Mouse (Mus musculus): Measurements from ENCODE around the gene Gpatch3. TPM values are rescaled to one million over a fixed set of nuclear protein-coding genes. Genes with fewer than 3 reads are reported as not detected.

Gene Gpatch3
- polyA plus RNA-seq, 1 experiment, result 4.5 TPM

GRCm38 (mm10) chr4:133619473-133620136 lies 45.1 kb downstream of the Gpatch3 start:
- no peak for DNase-seq (ENCODE audit: low spot score)

GRCm38 (mm10) chr4:133620668-133621067 lies 46.1 kb downstream of the Gpatch3 start:
- no peak for DNase-seq (ENCODE audit: low spot score)

GRCm38 (mm10) chr4:133622161-133622695 lies 47.7 kb downstream of the Gpatch3 start:
- DNase-seq (ENCODE audit: low spot score), result no peak

- DNase-seq (ENCODE audit: low spot score), result no peak
These were observed 50.3 kb downstream of the Gpatch3 start for GRCm38 (mm10) chr4:133624830-133625229.

- DNase-seq (ENCODE audit: low spot score), result no peak
These were observed 51.1 kb downstream of the Gpatch3 start for GRCm38 (mm10) chr4:133625621-133626071.

- no peak for DNase-seq (ENCODE audit: low spot score)
These were observed 51.7 kb downstream of the Gpatch3 start for GRCm38 (mm10) chr4:133626221-133626620.

GRCm38 (mm10) chr4:133626621-133627020 lies 52.1 kb downstream of the Gpatch3 start:
- DNase-seq (ENCODE audit: low spot score), result no peak

- DNase-seq (ENCODE audit: low spot score), result no peak
These were observed 52.5 kb downstream of the Gpatch3 start for GRCm38 (mm10) chr4:133627039-133627438.

- DNase-seq (ENCODE audit: low spot score), result no peak
These were observed 54.0 kb downstream of the Gpatch3 start for GRCm38 (mm10) chr4:133628517-133628916.

- DNase-seq (ENCODE audit: low spot score), result no peak
These were observed 54.6 kb downstream of the Gpatch3 start for GRCm38 (mm10) chr4:133629191-133629590.

- no peak for DNase-seq (ENCODE audit: low spot score)
These were observed 55.9 kb downstream of the Gpatch3 start for GRCm38 (mm10) chr4:133630326-133630920.

- DNase-seq (ENCODE audit: low spot score), result no peak
These were observed 56.7 kb downstream of the Gpatch3 start for GRCm38 (mm10) chr4:133631071-133631768.

GRCm38 (mm10) chr4:133631769-133632411 lies 57.3 kb downstream of the Gpatch3 start:
- DNase-seq (ENCODE audit: low spot score), result no peak

GRCm38 (mm10) chr4:133632483-133633327 lies 58.2 kb downstream of the Gpatch3 start:
- DNase-seq (ENCODE audit: low spot score), result peak; percentile 54

GRCm38 (mm10) chr4:133633332-133634042 lies 58.9 kb downstream of the Gpatch3 start:
- peak; percentile 88 for DNase-seq (ENCODE audit: low spot score)

Other genes with a start within 250 kb of the Gpatch3 start
- gene Wdtc1, start 221.3 kb upstream of the Gpatch3 start, polyA plus RNA-seq (2012; rRNA removed), result 24.7 and 35.5 TPM in 2 replicates
- gene Slc9a1, start 205.0 kb upstream of the Gpatch3 start, polyA plus RNA-seq (2012; rRNA removed), result 30.7 and 43.4 TPM in 2 replicates
- gene Tent5b, start 94.6 kb upstream of the Gpatch3 start, polyA plus RNA-seq (2012; rRNA removed), result 26.0 and 32.2 TPM in 2 replicates
- gene Trnp1, start 76.2 kb upstream of the Gpatch3 start, polyA plus RNA-seq (2012; rRNA removed), result 25.1 and 49.7 TPM in 2 replicates
- gene Kdf1, start 55.8 kb upstream of the Gpatch3 start, polyA plus RNA-seq (2012; rRNA removed), result 7.6 and 10.0 TPM in 2 replicates
- 107 and 117 TPM in 2 replicates for gene Nudc, start 28.7 kb upstream of the Gpatch3 start, polyA plus RNA-seq (2012; rRNA removed)
- not detected in 2 replicates for gene Nr0b2, start 21.4 kb upstream of the Gpatch3 start, polyA plus RNA-seq (2012; rRNA removed)
- 20.5 and 25.2 TPM in 2 replicates for gene Gpn2, start 9.6 kb downstream of the Gpatch3 start, polyA plus RNA-seq (2012; rRNA removed)
- gene Sfn, start 27.4 kb downstream of the Gpatch3 start, polyA plus RNA-seq (2012; rRNA removed), result 218 and 326 TPM in 2 replicates
- 17.8 and 19.7 TPM in 2 replicates for gene Zdhhc18, start 75.4 kb downstream of the Gpatch3 start, polyA plus RNA-seq (2012; rRNA removed)
- 17.1 and 19.4 TPM in 2 replicates for gene Pigv, start 97.9 kb downstream of the Gpatch3 start, polyA plus RNA-seq (2012; rRNA removed)
- gene Arid1a, start 182.0 kb downstream of the Gpatch3 start, polyA plus RNA-seq (2012; rRNA removed), result 26.3 and 41.5 TPM in 2 replicates

Data from urinary bladder, adult 2 months (tissue).